In the genomic region with DNA sequence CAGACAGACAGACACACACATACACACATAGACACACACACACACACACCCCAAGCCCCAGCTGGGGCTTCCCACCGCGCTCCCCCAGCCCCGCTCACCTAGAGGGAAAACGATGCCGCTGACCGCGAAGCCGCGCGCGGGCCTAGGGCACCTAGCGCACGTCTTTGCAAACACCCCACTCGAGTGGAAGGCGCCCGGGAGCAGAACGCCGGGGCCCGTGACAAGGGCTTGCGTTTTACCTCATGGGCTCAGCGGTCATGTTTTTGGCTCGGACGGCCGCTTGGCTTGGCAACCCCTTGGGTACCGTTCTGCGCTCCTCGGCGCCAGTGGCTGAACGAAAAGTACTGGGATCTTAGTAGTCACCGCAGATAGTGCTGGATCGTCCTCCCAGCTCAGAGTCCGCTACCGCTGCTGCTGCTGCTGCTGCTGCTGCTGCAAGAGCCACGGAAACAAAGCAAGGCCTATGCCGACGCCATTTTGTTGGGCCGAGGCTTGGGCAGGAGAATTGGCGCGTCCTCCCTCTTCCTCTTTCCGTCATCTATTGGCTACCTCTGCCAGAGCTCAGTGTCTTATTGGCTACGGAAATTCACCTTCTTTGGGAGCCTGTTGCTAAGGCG, we compare ENCODE assay signal across 8 mouse cellular contexts. TPM values are rescaled to one million over a fixed set of nuclear protein-coding genes. Genes with fewer than 3 reads are reported as not detected.
A peak's percentile ranks its signal among the peaks of the same experiment; 100 is the strongest.
DNase-seq lines count a peak whose midpoint lies in the region; ATAC-seq lines count a peak whose summit lies in the region.

Gene Atrx (minus strand): TSS at position 543 of the 617 bp plus-strand sequence.

- peak within 1 kb of the TSS; percentile 61 for H3K4me3 ChIP-seq in hindbrain, embryonic 12.5 days

- peak within 1 kb of the TSS; percentile 95 for H3K27ac ChIP-seq in hindbrain, embryonic 12.5 days

- H3K9ac ChIP-seq in hindbrain, embryonic 12.5 days, result peak within 1 kb of the TSS; percentile 88

- peaks cover 7% of the 10 kb centered on the region for H3K4me1 ChIP-seq in hindbrain, embryonic 12.5 days

- ATAC-seq in hindbrain, embryonic 12.5 days (ENCODE audit: low FRiP score), result peak; percentile 95

- DNase-seq in NIH3T3 (ENCODE audit: low read depth), result peak; percentile 86
- peak; percentile 85 to 87 for DNase-seq in cerebellum, postnatal 10 days
- peak; percentile 65 to 67 for DNase-seq in frontal cortex, postnatal 10 days (ENCODE audit: low spot score in 2 of 2)
- DNase-seq in layer of hippocampus, postnatal 25 days (ENCODE audit: extremely low spot score in 1 of 2, low spot score in 1 of 2), result peak; percentile 31 to 53
- DNase-seq in lung, postnatal 25 days (ENCODE audit: low spot score), result peak; percentile 83
- DNase-seq in retina, embryonic 14.5 days (ENCODE audit: low spot score), result peak; percentile 84
- peak; percentile 69 for DNase-seq in thymus, postnatal 4 days

- peak within 1 kb of the TSS; percentile 48 for H3K4me2 ChIP-seq in hindbrain, embryonic 12.5 days (replicated peaks)

- no peaks in the 10 kb centered on the region for H3K27me3 ChIP-seq in hindbrain, embryonic 12.5 days

- no peaks in the 10 kb centered on the region for H3K36me3 ChIP-seq in hindbrain, embryonic 12.5 days

- no peaks in the 10 kb centered on the region for H3K9me3 ChIP-seq in hindbrain, embryonic 12.5 days (replicated peaks)

- 25% methylated on average over 40 of the region's 42 CpGs for WGBS in hindbrain, embryonic 12.5 days

RNA-seq across cellular contexts. Expression of gene Atrx, which starts in this region (rescaled TPM):
- polyA plus RNA-seq in hindbrain, embryonic 12.5 days (2016; fragmentation: Nextera tagmentation; extraction: Ambion mirVana), result 222 and 249 TPM in 2 replicates
- total RNA-seq in layer of hippocampus, postnatal 25 days (2021), result 100 to 1,000 TPM; 147 to 187 TPM

Comparison
In these comparisons a context has a peak if more than half of its experiments do, and no peak if none do; other contexts are left out.
1. Peak in every context shown above with its lines: DNase-seq, ATAC-seq, H3K4me3 ChIP-seq and H3K27ac ChIP-seq.